Mouse (Mus musculus) kidney, postnatal 0 days (tissue): ENCODE results near the gene Gm10719. TPM values are rescaled to one million over a fixed set of nuclear protein-coding genes. Genes with fewer than 3 reads are reported as not detected.
"Not testable (repeated sequence)": the region's sequence is repeated elsewhere in the genome, so short reads cannot be mapped to it uniquely, and the experiment has no call there.

Experiments
- ATAC-seq: fragments of 200-750 bp; cut with Nextera tagmentation; replicated peaks from 2 replicates; pipeline ENCODE4 v1.8.0; 2017; ENCODE audit warnings: low read depth, moderate number of reproducible peaks, moderate TSS enrichment, moderate library complexity; ENCODE audit not compliant: low FRiP score
- DNase-seq: peaks from one replicate; pipeline ENCODE4 v3.0.0-alpha.2; 2016; ENCODE audit warnings: low spot score
- H3K27ac ChIP-seq: fragments of 300-500 bp; sonication (generic); 2 replicates; pipeline ENCODE4 v1.5.1; 2014; ENCODE audit warnings: mild to moderate bottlenecking
- H3K27me3 ChIP-seq: fragments of 300-500 bp; sonication (generic); 2 replicates; pipeline ENCODE4 v1.6.1; 2014; ENCODE audit warnings: low read length, mixed read lengths; ENCODE audit not compliant: insufficient read depth
- H3K36me3 ChIP-seq: fragments of 300-500 bp; sonication (generic); 2 replicates; pipeline ENCODE4 v1.6.1; 2014; ENCODE audit warnings: low read length, mixed read lengths; ENCODE audit not compliant: insufficient read depth
- H3K4me1 ChIP-seq: fragments of 300-500 bp; sonication (generic); replicated peaks from 2 replicates; pipeline ENCODE4 v1.6.1; 2014; ENCODE audit warnings: antibody characterized with exemption, low read length, mixed read lengths; ENCODE audit not compliant: insufficient read depth
- H3K4me2 ChIP-seq: fragments of 300-500 bp; sonication (generic); 2 replicates; pipeline ENCODE4 v1.6.1; 2014; ENCODE audit warnings: mild to moderate bottlenecking, low read length, moderate library complexity, mixed read lengths
- H3K4me3 ChIP-seq: fragments of 300-500 bp; sonication (generic); replicated peaks from 2 replicates; pipeline ENCODE4 v1.5.1; 2014; ENCODE audit warnings: low read depth, low read length
- H3K9ac ChIP-seq: fragments of 300-500 bp; sonication (generic); 2 replicates; pipeline ENCODE4 v1.6.1; 2014; ENCODE audit warnings: low read depth, low read length
- H3K9me3 ChIP-seq: fragments of 300-500 bp; sonication (generic); replicated peaks from 2 replicates; pipeline ENCODE4 v1.6.1; 2016; ENCODE audit warnings: low read length, inconsistent platforms, mixed read lengths
- WGBS: fragments of 180-500 bp; shearing (Covaris S2); extraction: QIAGEN DNeasy Blood & Tissue Kit; methylation state at CpG from one replicate; pipeline ENCODE4 v1.1.7; 2014; 5-methylcytosine and 5-hydroxymethylcytosine counted together
- microRNA-seq: library from miRNA; unstranded; fragments of <30 nt; microRNA quantifications from one replicate; pipeline ENCODE4, GENCODE M21; 2016
- polyA plus RNA-seq: library from polyadenylated mRNA; unstranded; fragments of >200 nt; fragmentation: Nextera tagmentation; extraction: Ambion mirVana; gene quantifications from 2 replicates; pipeline ENCODE4 v1.2.1, GENCODE M21; 2015

Gene Gm10719
- polyA plus RNA-seq, 1 experiment from 2014 or later, result 0.24 TPM

GRCm38 (mm10) chr9:3036577-3036976 is 19.4 kb downstream of the Gm10719 start, which contains the start of gene Gm10715:
TSS of gene Gm10715 (plus strand) at chr9:3036877.
- not testable (repeated sequence) for H3K9me3 ChIP-seq, H3K4me3 ChIP-seq, ATAC-seq, H3K36me3 ChIP-seq, H3K27ac ChIP-seq, H3K9ac ChIP-seq, DNase-seq, H3K4me2 ChIP-seq, H3K4me1 ChIP-seq, H3K27me3 ChIP-seq
- WGBS, result 74% methylated on average over 6 of the region's 8 CpGs

DNA sequence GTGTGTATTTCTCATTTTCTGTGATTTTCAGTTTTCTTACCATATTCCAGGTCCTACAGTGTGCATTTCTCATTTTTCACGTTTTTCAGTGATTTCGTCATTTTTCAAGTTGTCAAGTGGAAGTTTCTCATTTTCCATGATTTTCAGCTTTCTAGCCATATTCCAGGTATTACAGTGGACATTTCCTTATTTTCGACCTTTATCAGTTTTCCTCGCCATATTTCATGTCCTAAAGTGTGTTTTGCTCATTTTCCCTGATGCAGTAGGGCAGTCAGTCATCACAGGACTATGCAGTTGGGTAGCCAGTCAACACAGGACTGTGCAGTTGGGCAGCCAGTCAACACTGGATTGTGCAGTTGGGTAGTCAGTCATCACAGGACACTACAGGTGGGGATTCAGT is 21.0 kb downstream of the Gm10719 start:
- H3K9ac ChIP-seq, H3K27me3 ChIP-seq, H3K36me3 ChIP-seq, H3K27ac ChIP-seq, H3K4me1 ChIP-seq, ATAC-seq, H3K4me2 ChIP-seq, H3K9me3 ChIP-seq, DNase-seq, H3K4me3 ChIP-seq: not testable (repeated sequence)
- WGBS, result 70% methylated on average over 4 of the region's 4 CpGs

Small RNA genes within 50 kb of the gene (microRNA-seq; reads per million reads assigned to microRNA genes)
- gene Mir101c, result not detected

Other genes with a start within 250 kb of the Gm10719 start
- gene Gm10722, start 16.5 kb upstream of the Gm10719 start, polyA plus RNA-seq, result not detected in 2 replicates
- gene Gm11168, start 14.1 kb upstream of the Gm10719 start, polyA plus RNA-seq, result not detected in 2 replicates
- not detected in 2 replicates for gene Gm10721, start 4.3 kb upstream of the Gm10719 start, polyA plus RNA-seq
- not detected in 2 replicates for gene Gm10720, start 1.8 kb upstream of the Gm10719 start, polyA plus RNA-seq
- 0.30 TPM in 1 of 2 replicates, not detected in the other for gene Gm10718, start 6.1 kb downstream of the Gm10719 start, polyA plus RNA-seq
- gene Gm10717, start 8.0 kb downstream of the Gm10719 start, polyA plus RNA-seq, result 0.29 TPM in 1 of 2 replicates, not detected in the other
- gene Gm17535, start 17.2 kb downstream of the Gm10719 start, polyA plus RNA-seq, result not detected in 2 replicates
- not detected in 2 replicates for gene Gm10715, start 19.5 kb downstream of the Gm10719 start, polyA plus RNA-seq